Mouse (Mus musculus): ENCODE data around the gene Rgs3.

Rgs3 gene

DNA sequence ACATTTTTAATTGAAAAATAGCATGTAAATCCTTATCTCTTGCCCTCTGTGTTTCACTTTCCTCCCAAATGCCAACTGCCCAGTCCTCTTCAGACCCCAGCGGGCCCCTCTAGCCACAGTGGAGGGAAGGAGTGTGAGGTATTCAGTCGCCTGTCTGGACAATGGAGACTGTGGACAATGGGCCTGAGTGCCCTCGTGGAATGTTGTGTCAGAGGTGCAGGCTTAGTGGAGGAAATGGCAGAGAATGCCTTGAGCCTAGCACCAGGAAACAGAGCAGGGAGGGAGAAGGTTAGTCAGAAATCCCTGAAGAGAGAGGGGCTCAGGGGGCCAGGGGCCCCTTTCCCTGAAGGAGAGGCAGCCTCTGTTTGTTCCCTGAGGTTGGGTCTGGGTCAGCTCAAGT, 182.0 kb downstream of the Rgs3 start:
- DNase-seq (ENCODE audit: low read depth, low spot score): no peak

DNA sequence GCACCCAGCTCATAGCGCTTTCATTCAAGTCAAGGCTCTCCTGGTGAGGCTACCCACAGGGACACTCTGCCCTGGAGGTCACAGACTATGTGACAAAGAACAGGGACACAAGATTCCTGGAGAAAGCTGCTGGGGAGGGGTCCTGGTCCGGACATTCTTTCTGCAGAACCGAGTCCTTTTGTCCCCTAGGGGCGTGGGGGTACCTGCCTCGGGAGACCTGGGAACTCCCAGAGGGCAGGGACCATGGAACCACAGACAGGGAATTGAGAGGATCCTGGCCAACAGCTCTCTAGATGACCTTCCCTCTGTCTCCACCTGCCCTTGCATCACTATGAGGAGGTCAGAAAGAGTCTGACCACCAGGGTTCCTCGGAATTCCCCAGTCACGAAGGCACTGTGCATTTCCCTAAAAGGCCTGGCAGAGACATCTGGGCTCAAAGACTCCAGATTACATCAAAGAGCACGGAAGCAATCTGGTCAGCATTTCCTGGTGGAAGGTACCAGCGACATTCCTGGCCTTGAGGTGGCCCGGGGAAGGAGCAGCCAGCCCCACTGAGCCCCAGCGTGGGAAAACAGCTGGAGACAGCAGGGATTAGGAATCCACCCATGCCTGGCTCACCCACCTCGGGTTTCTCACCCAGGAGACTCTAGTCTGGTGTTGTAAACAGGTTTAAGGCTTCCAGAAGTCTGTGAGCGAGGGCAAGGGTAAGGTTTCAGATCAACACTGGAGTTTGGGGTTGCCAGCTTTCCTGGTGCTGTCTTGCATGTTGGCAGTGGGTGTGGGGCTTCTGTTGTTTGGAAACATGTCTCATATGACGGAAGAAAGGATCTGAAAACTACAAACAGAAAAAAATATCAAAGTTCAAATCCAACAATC, 183.5 kb downstream of the Rgs3 start:
- DNase-seq (ENCODE audit: low read depth, low spot score): no peak

GRCm38 (mm10) chr4:62744534-62744956, 184.9 kb downstream of the Rgs3 start:
- no peak for DNase-seq (ENCODE audit: low read depth, low spot score)

DNA sequence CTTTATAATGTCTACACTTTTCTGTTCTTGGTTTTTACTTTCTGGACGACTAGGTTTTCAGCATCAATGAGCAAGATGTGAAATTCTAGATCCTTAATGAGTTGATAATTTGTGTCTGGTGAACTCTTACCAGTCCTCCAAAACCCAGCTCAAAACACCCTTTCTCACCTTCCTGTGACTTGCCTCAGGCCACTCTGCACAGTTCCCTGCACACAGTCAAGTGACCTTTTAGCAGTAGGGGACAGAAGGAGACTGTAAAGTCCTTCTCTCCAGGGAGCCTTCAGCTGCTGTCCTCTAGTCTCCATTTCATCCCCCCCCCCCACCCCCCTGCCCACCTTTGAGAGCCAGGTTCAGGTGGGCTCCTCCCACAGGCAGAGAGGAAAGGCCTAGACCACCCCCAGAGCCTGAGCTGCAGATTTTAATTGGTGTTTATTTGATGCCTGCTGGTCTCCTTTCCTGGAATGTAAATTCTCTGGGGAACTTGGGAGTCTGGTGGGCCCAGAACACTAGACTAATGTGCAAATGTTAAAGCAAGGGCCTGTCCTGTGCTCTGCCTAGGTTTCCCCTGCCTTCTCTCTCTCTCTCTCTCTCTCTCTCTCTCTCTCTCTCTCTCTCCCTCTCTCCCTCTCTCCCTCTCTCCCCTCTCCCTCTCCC, 185.5 kb downstream of the Rgs3 start:
- no peak for DNase-seq (ENCODE audit: low read depth, low spot score)
